Comparison of ENCODE assay signal across 25 mouse cellular contexts in the genomic region with DNA sequence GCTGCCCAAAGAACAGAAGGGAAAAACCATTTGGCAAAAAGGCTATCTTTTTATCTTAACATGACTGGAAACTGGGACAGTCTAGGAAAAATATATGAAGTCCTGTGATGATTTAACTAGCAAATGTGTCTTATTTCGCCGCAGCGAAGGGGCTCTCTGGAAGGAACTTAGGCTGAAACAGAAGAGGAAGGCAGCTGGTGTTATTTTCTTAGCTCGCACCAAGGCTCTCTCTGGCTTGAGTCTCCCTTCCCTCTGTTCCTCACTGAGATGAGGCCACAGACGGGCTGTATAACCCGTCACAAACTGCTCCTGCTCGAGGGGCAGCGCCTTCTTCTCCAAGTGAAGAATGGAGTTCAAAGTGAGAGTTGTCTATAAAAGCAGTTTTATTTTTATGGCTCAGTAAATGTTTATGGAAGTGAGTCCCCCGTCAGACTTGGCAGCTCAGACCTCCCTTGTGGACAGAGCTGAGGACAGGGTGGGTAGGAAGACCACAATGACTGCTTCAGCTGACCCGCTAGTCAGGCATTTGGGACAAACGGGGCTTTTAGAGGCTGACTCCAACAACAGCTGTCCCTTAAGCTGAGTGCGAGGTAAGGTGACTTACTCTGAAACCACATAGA. TPM values are rescaled to one million over a fixed set of nuclear protein-coding genes. Genes with fewer than 3 reads are reported as not detected.
A peak's percentile ranks its signal among the peaks of the same experiment; 100 is the strongest.
DNase-seq lines count a peak whose midpoint lies in the region; ATAC-seq and TF ChIP-seq lines count a peak whose summit lies in the region.
"Had no signal": no experiment of that assay in that cellular context is flagged by ENCODE, and none has a peak within 500 bp of the region (broad histone marks: within the 10 kb centered on the region; RNA-seq: fewer than 3 reads in every experiment).

No protein-coding gene starts in this region.

- no peak overlapping the region for H3K9ac ChIP-seq in lung, embryonic 14.5 days
- H3K9ac ChIP-seq in lung, postnatal 0 days (replicated peaks; ENCODE audit: low read depth) = no peak overlapping the region
- H3K9ac ChIP-seq: heart, embryonic 12.5 days; heart, embryonic 15.5 days; hindbrain, embryonic 15.5 days had no signal

- TF ChIP-seq POLR2A in myocyte (IDR thresholded peaks at IDR 0.05; ENCODE audit: insufficient read length, low read depth) = no peak

- H3K9me3 ChIP-seq in lung, embryonic 14.5 days (ENCODE audit: low read depth, low read length) = no peaks in the 10 kb centered on the region
- H3K9me3 ChIP-seq in lung, postnatal 0 days (ENCODE audit: low read length) = no peaks in the 10 kb centered on the region
- H3K9me3 ChIP-seq: forebrain, embryonic 10.5 days; G1E; heart, embryonic 12.5 days; heart, embryonic 15.5 days; hindbrain, embryonic 15.5 days had no signal

- no peak overlapping the region for H3ac ChIP-seq in myocyte (ENCODE audit: control insufficient read depth, insufficient read length)

- no peaks in the 10 kb centered on the region for H3K27me3 ChIP-seq in lung, embryonic 14.5 days (ENCODE audit: insufficient read depth, low read length)
- no peaks in the 10 kb centered on the region for H3K27me3 ChIP-seq in lung, postnatal 0 days (replicated peaks; ENCODE audit: insufficient read depth, low read length)
- H3K27me3 ChIP-seq in myocyte (ENCODE audit: control insufficient read depth, insufficient read depth, insufficient read length) = no peaks in the 10 kb centered on the region
- H3K27me3 ChIP-seq: CH12.LX; heart, embryonic 12.5 days; hindbrain, embryonic 15.5 days; Patski had no signal

- DNase-seq in frontal cortex, postnatal 14 days (ENCODE audit: low spot score in 2 of 2) = no peak
- DNase-seq in lung, embryonic 14.5 days = peak; percentile 56
- no peak for DNase-seq in lung, adult 18-20 months
- no peak for DNase-seq in lung, postnatal 0 days (ENCODE audit: low spot score)
- DNase-seq in lung, postnatal 14 days = no peak
- DNase-seq: adrenal gland, postnatal 10 days; adrenal gland, postnatal 36 days; B cell, adult 2 months; cerebellum, adult 18-20 months; cerebellum, adult 9-10 months; cerebellum, postnatal 14 days; gastrocnemius, adult 2 months; gastrocnemius, postnatal 14 days; heart, postnatal 10 days; heart, postnatal 36 days had no signal

- TF ChIP-seq CTCF in lung, embryonic 14.5 days (IDR thresholded peaks at IDR 0.05; ENCODE audit: low read depth) = no peak
- TF ChIP-seq CTCF in lung, postnatal 0 days (IDR thresholded peaks at IDR 0.05) = no peak

- H3K4me3 ChIP-seq in lung, embryonic 14.5 days (ENCODE audit: low read depth, low read length) = no peak overlapping the region
- H3K4me3 ChIP-seq in lung, postnatal 0 days (ENCODE audit: low read depth, low read length) = no peak overlapping the region
- no peak overlapping the region for H3K4me3 ChIP-seq in myocyte
- H3K4me3 ChIP-seq: forebrain, embryonic 10.5 days; gastrocnemius, adult 2 months; heart, embryonic 12.5 days; heart, embryonic 15.5 days; hindbrain, embryonic 15.5 days had no signal

- no peak overlapping the region for H3K4me2 ChIP-seq in lung, embryonic 14.5 days
- H3K4me2 ChIP-seq in lung, postnatal 0 days (replicated peaks; ENCODE audit: low read depth, low read length) = no peak overlapping the region
- H3K4me2 ChIP-seq in myocyte (ENCODE audit: low read depth) = peak overlapping the region; percentile 68
- H3K4me2 ChIP-seq: heart, embryonic 12.5 days; heart, embryonic 15.5 days; hindbrain, embryonic 15.5 days had no signal

- H3K79me2 ChIP-seq in myocyte (ENCODE audit: control insufficient read depth, insufficient read depth) = peaks cover 8% of the 10 kb centered on the region

- 46% methylated on average over 12 of the region's 12 CpGs for WGBS in lung, embryonic 14.5 days
- WGBS in lung, postnatal 0 days = 58% methylated on average over 12 of the region's 12 CpGs

- no peaks in the 10 kb centered on the region for H3K4me1 ChIP-seq in lung, embryonic 14.5 days (ENCODE audit: insufficient read depth)
- 0 out of 2 replicates have a peak, but pooled peaks cover 3% of the 10 kb centered on the region for H3K4me1 ChIP-seq in lung, postnatal 0 days (ENCODE audit: insufficient read depth, low read depth, low read length)
- H3K4me1 ChIP-seq: forebrain, embryonic 10.5 days; heart, embryonic 15.5 days had no signal

- peak overlapping the region; percentile 14; the same call in 1 of the 2 replicates for H3K27ac ChIP-seq in lung, embryonic 14.5 days (ENCODE audit: low read depth)
- 0 out of 2 replicates have a peak overlapping the region, but pooled peaks have one; percentile 20 for H3K27ac ChIP-seq in lung, postnatal 0 days (ENCODE audit: low read length)
- H3K27ac ChIP-seq: forebrain, embryonic 10.5 days; gastrocnemius, adult 2 months; heart, embryonic 15.5 days; hindbrain, embryonic 15.5 days had no signal

- no peak for TF ChIP-seq EP300 in lung, postnatal 0 days (IDR thresholded peaks at IDR 0.05)

- peaks cover 26% of the 10 kb centered on the region for H3K36me3 ChIP-seq in lung, embryonic 14.5 days (ENCODE audit: insufficient read depth)
- H3K36me3 ChIP-seq in lung, postnatal 0 days (ENCODE audit: insufficient read depth, low read length) = no peaks in the 10 kb centered on the region; the same call in 1 of the 2 replicates
- peaks cover 26% of the 10 kb centered on the region for H3K36me3 ChIP-seq in myocyte (ENCODE audit: control insufficient read depth, insufficient read depth)

- peak; percentile 48; the same call in 1 of the 2 replicates for ATAC-seq in frontal cortex, adult (ENCODE audit: low TSS enrichment)
- peak; percentile 45; the same call in 1 of the 2 replicates for ATAC-seq in lung, embryonic 14.5 days (ENCODE audit: insufficient read depth)
- ATAC-seq in lung, postnatal 0 days = 0 out of 2 replicates have a peak, but pooled peaks have one; percentile 27
- ATAC-seq: forebrain, embryonic 14.5 days; Patski had no signal

TF ChIP-seq in myocyte, 11 proteins besides CTCF, POLR2A, EP300 and RAD21:
- TF ChIP-seq POLR2AphosphoS2 (IDR thresholded peaks at IDR 0.05; ENCODE audit: insufficient read length, low read depth) = peak; percentile 12
- peak in 2 of 3 experiments; percentile 60 to 73 for TF ChIP-seq MYOD1 (IDR thresholded peaks at IDR 0.05; ENCODE audit: control insufficient read depth in 1 of 3, insufficient read length in 2 of 3, low read depth in 2 of 3)
- TF ChIP-seq TCF3 (IDR thresholded peaks at IDR 0.05; ENCODE audit: insufficient read length, low read depth) = no peak
- no peak for TF ChIP-seq REST (IDR thresholded peaks at IDR 0.05; ENCODE audit: insufficient read depth, insufficient read length)
- no peak for TF ChIP-seq TCF12 (IDR thresholded peaks at IDR 0.05; ENCODE audit: insufficient read depth, poor library complexity, severe bottlenecking)
- TF ChIP-seq MYOG (IDR thresholded peaks at IDR 0.05; ENCODE audit: control insufficient read depth in 1 of 3, insufficient read depth in 1 of 3, insufficient read length in 2 of 3, low read depth in 2 of 3) = peak in 2 of 3 experiments; percentile 16 to 79
- no peak for TF ChIP-seq USF1 (IDR thresholded peaks at IDR 0.05; ENCODE audit: low read depth)

RNA-seq across cellular contexts. Expression of gene Socs2, which starts 9.3 kb away (rescaled TPM):
- 124 and 129 TPM in 2 replicates for polyA plus RNA-seq in lung, embryonic 14.5 days (2014; fragmentation: Nextera tagmentation; extraction: Ambion mirVana)
- polyA plus RNA-seq in lung, postnatal 0 days (2015; fragmentation: Nextera tagmentation; extraction: Ambion mirVana) = 333 and 396 TPM in 2 replicates
- 27.5 TPM for polyA plus RNA-seq in myocyte (2012; fragmentation: generic; extraction: Trizol)
